Mouse (Mus musculus) spleen, adult 12 weeks (tissue): ENCODE data around the gene Gm15114.
"Not testable (repeated sequence)": the region's sequence is repeated elsewhere in the genome, so short reads cannot be mapped to it uniquely, and the experiment has no call there.

Experiments used
- DNase-seq: peaks from one replicate; pipeline ENCODE4 v3.0.0; 2022; ENCODE audit warnings: low spot score

Gene Gm15114

GRCm38 (mm10) chrX:148488649-148489048 is at the start of gene Gm15114:
TSS of gene Gm15114 (plus strand) at chrX:148488949.
- not testable (repeated sequence) for DNase-seq
